Mouse (Mus musculus): ENCODE data around the gene Rars. TPM values are rescaled to one million over a fixed set of nuclear protein-coding genes. Genes with fewer than 3 reads are reported as not detected.

Rars gene
- total RNA-seq (2023): 61.3 TPM

GRCm38 (mm10) chr11:35834022-35834760 lies at the start of gene Rars:
Gene Rars (minus strand): TSS chr11:35834506.

GRCm38 (mm10) chr11:35798874-35799273 lies 35.4 kb downstream of the Rars start, which contains the start of gene Fbll1:
Gene Fbll1 (minus strand): TSS chr11:35798884.

GRCm38 (mm10) chr11:35769188-35769745 lies 65.0 kb downstream of the Rars start, which contains the start of gene Pank3:
Gene Pank3 (plus strand): TSS chr11:35769484.

Other genes starting within 250 kb of the Rars start
- gene Pank3, start 65.0 kb downstream of the Rars start, total RNA-seq (2023): 23.4 TPM
- not detected for gene Fbll1, start 35.6 kb downstream of the Rars start, total RNA-seq (2023)
- gene Wwc1, start 146.0 kb upstream of the Rars start, total RNA-seq (2023): 0.56 TPM

Measured in CD4-positive naive resting alpha-beta T cell, adult 57 days (primary cell).